12 mouse cellular contexts compared by ENCODE assay signal in the genomic region with DNA sequence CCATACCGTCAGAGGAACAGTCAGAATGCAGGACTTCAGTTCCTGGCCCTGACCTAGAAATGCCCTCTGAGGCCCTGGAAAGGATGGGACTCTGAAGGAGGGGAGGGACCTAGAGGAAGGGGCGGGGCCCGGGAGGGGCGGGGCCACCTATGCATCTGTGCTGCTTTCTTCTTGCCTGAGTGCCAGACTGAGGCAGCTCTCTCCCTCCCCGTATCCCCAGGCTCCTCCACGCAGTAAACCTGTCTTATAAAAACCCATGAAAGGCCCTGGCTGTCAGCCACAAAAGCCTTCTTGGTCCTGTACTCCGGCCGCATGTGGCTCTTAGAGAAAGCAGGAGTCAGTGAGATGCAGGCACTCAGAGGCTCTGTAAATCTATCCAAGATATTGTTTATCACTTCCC. TPM values are rescaled to one million over a fixed set of nuclear protein-coding genes. Genes with fewer than 3 reads are reported as not detected.
DNase-seq lines count a peak whose midpoint lies in the region; ATAC-seq and TF ChIP-seq lines count a peak whose summit lies in the region.
"Had no signal": no experiment of that assay in that cellular context is flagged by ENCODE, and none has a peak within 500 bp of the region (broad histone marks: within the 10 kb centered on the region; RNA-seq: fewer than 3 reads in every experiment).

No protein-coding gene starts in this region.

- peaks cover 2% of the 10 kb centered on the region; the same call in 1 of the 2 replicates for H3K27me3 ChIP-seq in heart, embryonic 11.5 days (ENCODE audit: control insufficient read depth, insufficient read depth, low read length)
- H3K27me3 ChIP-seq in limb, embryonic 14.5 days (ENCODE audit: control insufficient read depth, insufficient read depth, low read length): no peaks in the 10 kb centered on the region
- H3K27me3 ChIP-seq in stomach, postnatal 0 days (ENCODE audit: control insufficient read depth, insufficient read depth, low read length): no peaks in the 10 kb centered on the region
- H3K27me3 ChIP-seq: liver, embryonic 13.5 days had no signal

- no peaks in the 10 kb centered on the region for H3K4me1 ChIP-seq in heart, embryonic 11.5 days (ENCODE audit: control insufficient read depth, insufficient read depth, low read length)
- H3K4me1 ChIP-seq in limb, embryonic 14.5 days (ENCODE audit: control insufficient read depth, insufficient read depth, low read length): no peaks in the 10 kb centered on the region
- H3K4me1 ChIP-seq in stomach, postnatal 0 days (replicated peaks; ENCODE audit: control insufficient read depth, insufficient read depth): no peaks in the 10 kb centered on the region
- H3K4me1 ChIP-seq: liver, embryonic 13.5 days had no signal

- intact Hi-C loops in heart, postnatal 10 days (cut with DNase I): no loop called here
- intact Hi-C loops in left cerebral cortex, postnatal 25 days (cut with DNase I): no loop called here

- TF ChIP-seq CTCF in stomach, postnatal 0 days (IDR thresholded peaks at IDR 0.05; ENCODE audit: low read depth): no peak

- ATAC-seq in heart, embryonic 11.5 days (replicated peaks; ENCODE audit: insufficient number of reproducible peaks, low FRiP score, low TSS enrichment): peak; percentile 55; the same call in 1 of the 2 replicates
- peak; percentile 50; the same call in 1 of the 2 replicates for ATAC-seq in limb, embryonic 14.5 days (ENCODE audit: low FRiP score, low read depth)
- 0 out of 2 replicates have a peak, but pooled peaks have one; percentile 13 for ATAC-seq in stomach, postnatal 0 days (ENCODE audit: low FRiP score, low TSS enrichment)
- ATAC-seq: activated CD4-positive, CD25-positive, alpha-beta regulatory T cell, adult 4 months had no signal

- no peak overlapping the region for H3K27ac ChIP-seq in heart, embryonic 11.5 days (ENCODE audit: low read depth, low read length)
- H3K27ac ChIP-seq in limb, embryonic 14.5 days (replicated peaks; ENCODE audit: low read depth, low read length): no peak overlapping the region
- no peak overlapping the region for H3K27ac ChIP-seq in stomach, postnatal 0 days (replicated peaks)
- H3K27ac ChIP-seq: layer of hippocampus, adult 2 months; liver, embryonic 13.5 days had no signal

- H3K4me2 ChIP-seq in heart, embryonic 11.5 days: no peak overlapping the region
- H3K4me2 ChIP-seq in limb, embryonic 14.5 days (replicated peaks; ENCODE audit: low read depth, low read length, severe bottlenecking): no peak overlapping the region
- H3K4me2 ChIP-seq in stomach, postnatal 0 days (replicated peaks; ENCODE audit: low read depth): no peak overlapping the region
- H3K4me2 ChIP-seq: liver, embryonic 13.5 days had no signal

- no peak overlapping the region for H3K9ac ChIP-seq in heart, embryonic 11.5 days (ENCODE audit: low read depth, low read length)
- no peak overlapping the region for H3K9ac ChIP-seq in limb, embryonic 14.5 days (ENCODE audit: low read depth, low read length, severe bottlenecking)
- no peak overlapping the region for H3K9ac ChIP-seq in stomach, postnatal 0 days (ENCODE audit: low read length)
- H3K9ac ChIP-seq: liver, embryonic 13.5 days had no signal

- H3K9me3 ChIP-seq in heart, embryonic 11.5 days (replicated peaks; ENCODE audit: control insufficient read depth, low read length): no peaks in the 10 kb centered on the region
- H3K9me3 ChIP-seq in limb, embryonic 14.5 days (ENCODE audit: control insufficient read depth, low read length): no peaks in the 10 kb centered on the region
- H3K9me3 ChIP-seq in stomach, postnatal 0 days (ENCODE audit: control insufficient read depth, low read length): no peaks in the 10 kb centered on the region
- H3K9me3 ChIP-seq: liver, embryonic 13.5 days had no signal

- H3K4me3 ChIP-seq in heart, embryonic 11.5 days (ENCODE audit: low read depth, low read length): no peak overlapping the region
- no peak overlapping the region for H3K4me3 ChIP-seq in limb, embryonic 14.5 days (replicated peaks; ENCODE audit: low read length)
- no peak overlapping the region for H3K4me3 ChIP-seq in stomach, postnatal 0 days (ENCODE audit: low read depth, low read length)
- H3K4me3 ChIP-seq: layer of hippocampus, adult 2 months; liver, embryonic 13.5 days had no signal

- 22% methylated on average over 7 of the region's 8 CpGs for WGBS in heart, embryonic 11.5 days (ENCODE audit: insufficient replicate concordance)
- 2% methylated on average over 6 of the region's 8 CpGs for WGBS in limb, embryonic 14.5 days
- 11% methylated on average over 8 of the region's 8 CpGs for WGBS in stomach, postnatal 0 days

- TF ChIP-seq POLR2A in limb, embryonic 14.5 days (IDR thresholded peaks at IDR 0.05; ENCODE audit: borderline replicate concordance, extremely low read depth, insufficient read depth, insufficient read length): no peak

- TF ChIP-seq EP300 in stomach, postnatal 0 days (optimal IDR thresholded peaks at IDR 0.05): no peak

- H3K36me3 ChIP-seq in heart, embryonic 11.5 days (ENCODE audit: control insufficient read depth, insufficient read depth, low read length): no peaks in the 10 kb centered on the region
- H3K36me3 ChIP-seq in limb, embryonic 14.5 days (ENCODE audit: control insufficient read depth, insufficient read depth, low read length): no peaks in the 10 kb centered on the region
- no peaks in the 10 kb centered on the region for H3K36me3 ChIP-seq in stomach, postnatal 0 days (ENCODE audit: control insufficient read depth, insufficient read depth, low read length)
- H3K36me3 ChIP-seq: liver, embryonic 13.5 days had no signal

- DNase-seq in heart, postnatal 10 days: no peak
- DNase-seq in thymus, postnatal 14 days: peak; percentile 17
- no peak for DNase-seq in thymus, postnatal 10 days (ENCODE audit: low spot score in 2 of 2)
- DNase-seq in limb, embryonic 14.5 days (ENCODE audit: low spot score): peak; percentile 65
- DNase-seq in stomach, postnatal 0 days (ENCODE audit: low spot score): peak; percentile 25
- no peak for DNase-seq in left cerebral cortex, postnatal 25 days (ENCODE audit: low spot score in 2 of 2)
- no peak for DNase-seq in heart, adult 18-20 months
- DNase-seq: cerebellum, adult 11 months; liver, embryonic 13.5 days had no signal

RNA-seq across cellular contexts. Expression of a gene that starts 44.0 kb away (rescaled TPM):
- polyA plus RNA-seq in heart, embryonic 11.5 days (2014; fragmentation: Nextera tagmentation; extraction: Ambion mirVana): 66.4 and 71.2 TPM in 2 replicates
- total RNA-seq in heart, postnatal 10 days (2021): 1 to 10 TPM; 7.6 to 8.4 TPM
- polyA plus RNA-seq in limb, embryonic 14.5 days (2012; rRNA removed): 7.7 and 9.3 TPM in 2 replicates
- 13.1 and 15.2 TPM in 2 replicates for polyA plus RNA-seq in limb, embryonic 14.5 days (2014; fragmentation: Nextera tagmentation; extraction: Ambion mirVana)
- polyA plus RNA-seq in stomach, postnatal 0 days (2015; fragmentation: Nextera tagmentation; extraction: Ambion mirVana): 95.2 and 96.2 TPM in 2 replicates
- 10 to 100 TPM in 1 of 2 experiments, 1 to 10 TPM in 1; 9.7 to 11.6 TPM for total RNA-seq in left cerebral cortex, postnatal 25 days (2021)
- 1 to 10 TPM in 1 of 2 experiments, under 1 TPM in 1; 0.77 to 1.3 TPM for total RNA-seq in heart, adult 18-20 months (2021)
- polyA plus RNA-seq: activated CD4-positive, CD25-positive, alpha-beta regulatory T cell, adult 4 months had no signal

Comparison
In these comparisons a context has a peak if more than half of its experiments do, and no peak if none do; other contexts are left out.
1. DNase-seq: peak in thymus, postnatal 14 days (single experiment), limb, embryonic 14.5 days (single experiment) and stomach, postnatal 0 days (single experiment); none in heart, postnatal 10 days (0 of 2), thymus, postnatal 10 days (0 of 2), left cerebral cortex, postnatal 25 days (0 of 2) and heart, adult 18-20 months (0 of 2).
2. Peak in every context shown above with its lines, with median percentiles within 50 percentile points of each other: ATAC-seq.